Mouse (Mus musculus) forebrain, embryonic 13.5 days (tissue): Measurements from ENCODE around the gene Mecom. TPM values are rescaled to one million over a fixed set of nuclear protein-coding genes. Genes with fewer than 3 reads are reported as not detected.
"Not testable (repeated sequence)": the region's sequence is repeated elsewhere in the genome, so short reads cannot be mapped to it uniquely, and the experiment has no call there.

ENCODE experiments used
- ATAC-seq: fragments of 200-750 bp; cut with Nextera tagmentation; 2 replicates; pipeline ENCODE4 v1.8.0; 2017
- H3K27ac ChIP-seq: fragments of 300-500 bp; sonication (generic); 2 replicates; pipeline ENCODE4 v1.5.1; 2015; ENCODE audit warnings: inconsistent platforms, mild to moderate bottlenecking, moderate library complexity
- H3K27me3 ChIP-seq: fragments of 300-500 bp; sonication (generic); 2 replicates; pipeline ENCODE4 v1.6.1; 2015; ENCODE audit warnings: mild to moderate bottlenecking, inconsistent platforms
- H3K36me3 ChIP-seq: fragments of 300-500 bp; sonication (generic); 2 replicates; pipeline ENCODE4 v1.6.1; 2015; ENCODE audit warnings: mild to moderate bottlenecking, inconsistent platforms; ENCODE audit not compliant: poor library complexity, severe bottlenecking
- H3K4me1 ChIP-seq: fragments of 300-500 bp; sonication (generic); 2 replicates; pipeline ENCODE4 v1.6.1; 2015; ENCODE audit warnings: inconsistent platforms
- H3K4me2 ChIP-seq: fragments of 300-500 bp; sonication (generic); 2 replicates; pipeline ENCODE4 v1.6.1; 2015; ENCODE audit warnings: inconsistent platforms, mild to moderate bottlenecking, moderate library complexity
- H3K4me3 ChIP-seq: fragments of 300-500 bp; sonication (generic); 2 replicates; pipeline ENCODE4 v1.5.1; 2015; ENCODE audit warnings: mild to moderate bottlenecking, inconsistent platforms
- H3K9ac ChIP-seq: fragments of 300-500 bp; sonication (generic); 2 replicates; pipeline ENCODE4 v1.6.1; 2015; ENCODE audit warnings: mild to moderate bottlenecking, inconsistent platforms
- H3K9me3 ChIP-seq: fragments of 300-500 bp; sonication (generic); replicated peaks from 2 replicates; pipeline ENCODE4 v1.6.1; 2016; ENCODE audit warnings: inconsistent platforms
- WGBS: fragments of 180-500 bp; shearing (Covaris S2); methylation state at CpG from one replicate; pipeline ENCODE4 v1.1.7; 2015; 5-methylcytosine and 5-hydroxymethylcytosine counted together
- polyA plus RNA-seq: library from polyadenylated mRNA; unstranded; fragments of >200 nt; fragmentation: Nextera tagmentation; extraction: Ambion mirVana; gene quantifications from 2 replicates; pipeline ENCODE4 v1.2.1, GENCODE M21; 2015

Gene Mecom
- polyA plus RNA-seq, 1 experiment from 2014 or later = 3.7 TPM

DNA sequence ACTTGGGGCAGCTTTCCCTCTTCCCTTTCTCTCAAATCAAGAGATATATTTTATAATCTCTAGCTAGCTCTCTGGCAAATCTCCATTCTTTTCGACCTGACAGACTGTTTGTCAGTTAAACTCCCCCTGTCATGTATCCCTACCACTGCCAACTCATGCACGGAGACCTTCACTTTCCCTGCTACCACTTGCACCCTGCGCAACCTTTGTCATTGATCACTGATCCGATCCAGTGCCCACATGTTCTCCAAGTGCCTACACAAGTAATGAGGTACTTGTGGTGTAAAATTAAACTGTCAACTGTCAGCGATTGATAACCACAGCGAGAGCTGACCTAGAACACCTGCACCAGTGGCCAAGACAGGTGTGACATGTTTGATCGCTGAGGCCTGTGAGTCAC lies 95.3 kb downstream of the Mecom start:
- H3K4me3 ChIP-seq = no peak overlapping the region
- no peaks in the 10 kb centered on the region for H3K9me3 ChIP-seq
- no peaks in the 10 kb centered on the region for H3K4me1 ChIP-seq
- H3K36me3 ChIP-seq = no peaks in the 10 kb centered on the region
- no peak for ATAC-seq
- 85% methylated on average over 7 of the region's 7 CpGs for WGBS
- no peaks in the 10 kb centered on the region for H3K27me3 ChIP-seq
- H3K9ac ChIP-seq = no peak overlapping the region
- H3K4me2 ChIP-seq = no peak overlapping the region
- no peak overlapping the region for H3K27ac ChIP-seq

DNA sequence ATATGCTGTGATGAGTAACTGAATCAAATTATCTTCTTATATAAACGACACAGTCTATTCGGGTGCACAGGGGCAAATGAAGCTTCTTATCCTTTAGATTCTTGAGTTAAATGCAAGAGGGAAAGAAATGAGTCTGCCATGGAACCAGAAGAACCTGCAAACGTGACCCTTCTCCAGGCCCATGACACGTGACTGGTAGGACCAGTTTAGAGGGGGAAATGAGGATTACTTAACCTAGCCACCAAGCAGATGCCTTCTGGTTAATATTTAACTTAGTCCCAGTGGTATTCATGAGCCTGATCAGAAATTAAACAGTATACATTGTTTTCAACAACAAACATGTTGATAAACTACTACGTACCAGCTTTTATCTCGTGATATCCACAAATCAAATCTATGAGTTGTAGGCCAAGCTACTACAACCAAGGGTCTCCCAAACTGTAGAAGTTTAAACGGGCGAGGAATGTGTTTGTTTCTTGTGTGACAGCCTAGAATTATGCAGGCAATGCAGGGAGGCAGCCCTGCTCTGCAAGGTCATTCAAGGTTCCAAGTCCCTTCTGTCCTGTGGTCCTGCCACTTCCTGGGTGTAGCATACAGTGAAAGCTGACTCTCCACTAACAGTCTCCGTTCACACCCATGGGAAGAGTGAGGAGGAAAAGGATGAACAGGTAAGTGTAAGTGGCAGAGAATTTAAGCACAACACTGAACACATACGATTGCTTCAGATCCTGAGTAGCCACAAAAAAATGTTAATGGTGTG lies 97.4 kb downstream of the Mecom start:
- H3K27me3 ChIP-seq = no peaks in the 10 kb centered on the region
- no peaks in the 10 kb centered on the region for H3K4me1 ChIP-seq
- no peak for ATAC-seq
- WGBS = 84% methylated on average over 10 of the region's 10 CpGs
- H3K27ac ChIP-seq = no peak overlapping the region
- no peaks in the 10 kb centered on the region for H3K36me3 ChIP-seq
- H3K9ac ChIP-seq = no peak overlapping the region
- no peak overlapping the region for H3K4me3 ChIP-seq
- no peak overlapping the region for H3K4me2 ChIP-seq
- no peaks in the 10 kb centered on the region for H3K9me3 ChIP-seq

DNA sequence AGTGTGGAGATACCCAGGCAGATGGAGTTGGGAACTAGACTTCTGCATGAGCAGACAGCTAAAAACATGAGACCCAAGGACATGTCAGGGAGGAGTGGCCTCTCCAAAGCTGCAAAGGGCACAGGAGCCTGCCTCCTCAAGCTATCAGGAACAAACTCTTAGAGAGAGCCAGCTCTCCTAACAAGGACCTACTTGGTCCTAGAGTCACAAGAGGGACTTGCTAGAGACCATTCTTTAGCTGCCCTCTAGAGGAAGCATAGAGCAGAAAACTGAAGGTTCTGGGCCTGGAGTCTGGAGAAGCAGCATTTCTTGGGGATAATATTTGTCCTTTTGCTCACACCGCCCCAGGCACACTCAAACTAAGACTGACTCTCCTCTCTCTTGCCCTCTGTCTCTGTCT lies 99.2 kb downstream of the Mecom start:
- H3K9ac ChIP-seq = no peak overlapping the region
- no peaks in the 10 kb centered on the region for H3K27me3 ChIP-seq
- no peaks in the 10 kb centered on the region for H3K4me1 ChIP-seq
- H3K9me3 ChIP-seq = no peaks in the 10 kb centered on the region
- H3K36me3 ChIP-seq = no peaks in the 10 kb centered on the region
- ATAC-seq = no peak
- H3K4me2 ChIP-seq = no peak overlapping the region
- 82% methylated on average over 1 of the region's 1 CpGs for WGBS
- H3K4me3 ChIP-seq = no peak overlapping the region
- no peak overlapping the region for H3K27ac ChIP-seq

DNA sequence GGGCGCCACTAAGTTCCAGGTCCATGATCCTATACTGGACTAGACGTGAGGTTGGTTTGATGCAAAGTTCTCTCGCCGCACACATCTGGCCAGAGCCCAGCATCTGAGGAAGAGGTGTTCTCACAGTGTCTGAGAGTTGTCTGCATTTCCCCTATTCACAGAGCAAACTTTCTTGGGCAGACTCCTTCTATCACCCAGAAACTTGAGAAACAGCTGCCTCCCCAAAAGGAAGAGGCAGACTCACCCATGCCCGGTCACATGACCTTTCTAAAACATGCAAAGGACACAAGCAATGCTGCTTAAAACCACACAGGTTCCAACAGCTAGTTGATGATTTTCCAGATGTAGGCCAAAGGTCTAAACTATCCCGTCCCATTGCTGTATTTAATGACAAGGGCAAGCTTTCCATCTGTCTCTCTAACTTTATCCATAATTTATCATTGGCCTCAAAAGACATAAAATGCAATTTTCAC lies 101.8 kb downstream of the Mecom start:
- no peak for ATAC-seq
- WGBS = 93% methylated on average over 6 of the region's 6 CpGs
- no peaks in the 10 kb centered on the region for H3K4me1 ChIP-seq
- no peak overlapping the region for H3K27ac ChIP-seq
- H3K27me3 ChIP-seq = no peaks in the 10 kb centered on the region
- no peak overlapping the region for H3K9ac ChIP-seq
- H3K4me3 ChIP-seq = no peak overlapping the region
- H3K36me3 ChIP-seq = no peaks in the 10 kb centered on the region
- no peak overlapping the region for H3K4me2 ChIP-seq
- no peaks in the 10 kb centered on the region for H3K9me3 ChIP-seq

DNA sequence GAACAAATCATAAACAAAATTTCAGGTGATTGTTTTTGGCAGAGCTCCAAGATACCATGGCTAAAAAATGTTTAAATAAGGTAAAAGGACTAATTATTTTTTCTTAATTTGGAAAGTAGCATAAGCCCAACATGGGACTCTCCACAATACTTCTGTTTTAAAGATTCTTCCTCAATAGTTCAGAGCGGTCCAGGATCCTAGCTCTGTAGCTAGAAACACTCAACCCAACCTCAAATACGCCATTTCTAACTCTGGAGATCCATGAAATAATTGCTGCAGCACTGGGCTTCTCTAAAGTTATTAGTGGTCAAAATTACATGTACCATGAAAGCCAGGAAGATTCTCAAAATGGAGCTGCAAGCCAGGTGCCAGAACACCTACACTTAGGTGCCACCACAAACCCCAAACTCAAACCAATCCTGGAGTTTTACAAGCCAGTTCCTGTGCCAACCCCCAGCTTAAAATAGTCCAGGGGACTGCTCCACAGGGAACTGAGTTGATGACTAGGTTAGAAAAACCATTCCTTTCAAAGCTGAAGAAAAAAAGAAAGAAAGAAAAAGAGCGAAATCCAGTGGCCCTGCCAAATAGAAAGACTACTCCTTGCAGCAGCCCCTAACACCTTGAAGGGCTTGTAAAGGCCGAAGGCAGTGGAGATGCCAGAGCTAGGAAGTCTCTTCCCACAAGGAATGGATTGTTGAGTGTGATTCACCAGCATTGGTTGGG lies 102.4 kb downstream of the Mecom start:
- Histone ChIP-seq H3K27me3 (no peaks in the 10 kb centered on the region), H3K9me3 (no peaks in the 10 kb centered on the region), H3K4me3 (no peak overlapping the region), H3K27ac (no peak overlapping the region), H3K36me3 (no peaks in the 10 kb centered on the region), H3K4me2 (no peak overlapping the region), H3K4me1 (no peaks in the 10 kb centered on the region), H3K9ac (no peak overlapping the region)
- 85% methylated on average over 4 of the region's 4 CpGs for WGBS
- no peak for ATAC-seq

DNA sequence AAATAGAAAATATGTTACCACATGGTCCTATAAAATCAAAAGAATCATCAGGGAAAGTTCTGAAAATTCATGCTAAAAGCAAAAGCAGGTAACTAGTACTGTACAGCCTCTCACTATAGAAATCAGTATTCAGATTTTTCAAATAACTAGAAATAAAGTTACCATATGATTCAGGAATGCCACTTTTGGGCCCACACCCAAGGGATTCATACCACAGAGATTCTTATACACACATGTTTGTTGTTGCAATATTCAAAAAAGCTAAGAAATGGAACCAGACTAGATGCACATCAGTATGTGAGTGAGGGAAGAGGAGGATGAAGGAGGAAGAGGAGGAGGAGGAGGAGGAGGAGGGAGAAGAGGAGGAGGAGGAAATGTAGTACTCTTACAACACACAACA lies 106.2 kb downstream of the Mecom start:
- no peak overlapping the region for H3K4me2 ChIP-seq
- H3K36me3 ChIP-seq = no peaks in the 10 kb centered on the region
- H3K27ac ChIP-seq = no peak overlapping the region
- H3K9ac ChIP-seq = no peak overlapping the region
- no peak overlapping the region for H3K4me3 ChIP-seq
- H3K27me3 ChIP-seq = no peaks in the 10 kb centered on the region
- ATAC-seq = no peak
- no peaks in the 10 kb centered on the region for H3K9me3 ChIP-seq
- H3K4me1 ChIP-seq = no peaks in the 10 kb centered on the region

DNA sequence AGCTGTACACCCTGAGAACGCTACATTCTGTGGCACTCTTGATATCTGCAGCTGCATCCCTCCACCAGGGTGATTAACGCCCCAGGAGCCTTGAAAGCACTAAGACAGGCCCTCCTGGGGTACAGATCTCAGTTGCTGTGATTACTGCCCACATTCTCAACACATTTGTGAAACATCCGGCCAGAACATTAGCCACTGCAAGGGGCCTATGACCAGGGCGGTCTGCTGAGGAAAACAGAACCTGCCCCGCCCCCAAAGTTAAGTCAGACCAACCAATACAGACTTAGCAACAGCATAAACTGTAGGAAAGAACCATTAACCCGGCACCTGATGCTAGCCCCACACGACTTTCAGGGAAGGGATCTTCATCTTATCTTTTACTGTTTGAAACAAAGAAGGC lies 109.8 kb downstream of the Mecom start:
- H3K4me3 ChIP-seq = no peak overlapping the region
- ATAC-seq = no peak
- H3K4me1 ChIP-seq = no peaks in the 10 kb centered on the region
- H3K4me2 ChIP-seq = no peak overlapping the region
- H3K27me3 ChIP-seq = no peaks in the 10 kb centered on the region
- 48% methylated on average over 7 of the region's 7 CpGs for WGBS
- H3K9me3 ChIP-seq = no peaks in the 10 kb centered on the region
- H3K27ac ChIP-seq = no peak overlapping the region
- H3K36me3 ChIP-seq = no peaks in the 10 kb centered on the region
- no peak overlapping the region for H3K9ac ChIP-seq

DNA sequence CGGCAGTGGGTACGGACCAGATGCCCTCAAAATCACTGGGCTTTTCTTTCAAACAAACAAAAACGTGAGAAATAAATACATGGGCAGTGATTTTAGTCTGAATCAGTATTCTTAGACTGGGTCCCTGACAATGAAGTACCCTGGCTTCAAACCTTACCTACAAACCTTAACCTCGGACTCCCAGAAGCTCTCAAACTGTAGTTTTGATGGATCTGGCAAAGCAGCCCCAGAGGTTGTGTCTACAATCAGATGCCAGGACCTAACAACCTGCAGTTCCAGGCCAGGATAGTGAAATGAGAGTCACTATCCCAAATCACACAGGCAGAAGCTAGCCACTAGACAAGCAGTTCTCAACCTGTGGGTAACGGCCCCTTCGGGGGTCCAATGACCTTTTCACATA lies 111.2 kb downstream of the Mecom start:
- no peaks in the 10 kb centered on the region for H3K27me3 ChIP-seq
- 69% methylated on average over 6 of the region's 6 CpGs for WGBS
- no peak overlapping the region for H3K9ac ChIP-seq
- no peaks in the 10 kb centered on the region for H3K4me1 ChIP-seq
- no peak for ATAC-seq
- no peak overlapping the region for H3K4me2 ChIP-seq
- no peak overlapping the region for H3K27ac ChIP-seq
- H3K4me3 ChIP-seq = no peak overlapping the region
- no peaks in the 10 kb centered on the region for H3K9me3 ChIP-seq
- H3K36me3 ChIP-seq = no peaks in the 10 kb centered on the region

DNA sequence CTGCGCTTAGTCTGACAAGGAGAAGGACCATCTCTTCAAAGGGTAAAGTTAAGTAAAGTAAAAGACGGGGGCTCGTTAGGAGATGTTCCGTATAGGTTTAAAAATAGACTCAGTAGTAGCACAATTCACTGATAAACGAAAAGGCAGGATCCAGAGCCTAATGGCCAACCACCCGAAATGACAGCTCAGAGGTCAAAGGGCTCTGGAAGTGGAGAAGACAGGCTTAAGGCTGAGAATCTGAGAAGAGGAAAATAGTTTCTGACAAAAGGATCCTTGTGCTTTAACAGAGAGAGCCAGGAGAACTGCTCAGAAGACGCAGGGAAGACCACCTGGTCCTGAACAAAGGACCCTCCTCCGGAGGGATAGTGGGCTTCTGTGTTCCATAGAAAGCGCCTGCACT lies 111.7 kb downstream of the Mecom start:
- Histone ChIP-seq H3K4me3 (no peak overlapping the region), H3K4me1 (no peaks in the 10 kb centered on the region), H3K27ac (no peak overlapping the region), H3K36me3 (no peaks in the 10 kb centered on the region), H3K27me3 (no peaks in the 10 kb centered on the region), H3K9ac (no peak overlapping the region), H3K9me3 (no peaks in the 10 kb centered on the region), H3K4me2 (no peak overlapping the region)
- no peak for ATAC-seq
- WGBS = 32% methylated on average over 9 of the region's 9 CpGs

DNA sequence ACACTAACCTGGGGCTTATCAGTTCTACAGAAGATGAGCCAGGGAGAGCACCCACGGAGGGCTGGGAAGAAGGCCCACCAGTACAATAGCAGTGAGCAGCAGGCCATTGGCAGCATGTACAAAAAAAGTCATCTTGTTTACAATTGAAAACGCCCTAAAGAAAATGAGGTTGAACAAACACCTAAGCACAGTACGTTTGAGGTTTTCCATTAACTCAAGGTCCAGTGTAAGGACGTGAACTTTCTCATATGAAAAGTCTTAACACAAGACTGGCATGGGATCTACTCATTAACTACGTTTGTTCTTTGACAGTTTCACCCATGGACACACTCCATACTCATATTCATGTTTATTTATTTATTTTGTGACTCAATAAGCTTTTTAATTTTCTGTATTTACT lies 118.9 kb downstream of the Mecom start:
- H3K9ac ChIP-seq = no peak overlapping the region

DNA sequence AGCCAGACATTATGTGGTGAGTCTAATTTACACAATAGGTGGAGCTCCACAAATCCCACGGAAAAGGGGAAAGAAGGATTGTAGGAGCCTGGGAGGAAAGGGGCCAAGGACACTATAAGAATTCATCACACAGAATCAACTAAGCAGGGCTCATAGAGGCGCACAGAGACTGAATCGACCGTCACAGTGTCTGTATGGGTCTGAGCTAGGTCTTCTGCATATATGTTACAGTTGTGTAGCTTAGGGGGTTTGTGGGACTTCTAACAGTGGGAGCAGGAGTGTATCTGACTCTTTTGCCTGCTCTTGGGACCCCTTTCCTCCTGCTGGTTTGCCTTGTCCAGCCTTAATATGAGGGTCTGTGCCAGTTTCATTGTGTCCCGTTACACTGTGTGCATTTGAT lies 123.8 kb downstream of the Mecom start:
- ATAC-seq = no peak
- WGBS = 93% methylated on average over 5 of the region's 5 CpGs
- H3K9ac ChIP-seq = no peak overlapping the region

More for the DNA sequence above, 118.9 kb downstream of the Mecom start:
- no peak overlapping the region for H3K27ac ChIP-seq
- peaks cover 4% of the 10 kb centered on the region; the same call in 1 of the 2 replicates for H3K9me3 ChIP-seq
- no peaks in the 10 kb centered on the region for H3K36me3 ChIP-seq
- no peak overlapping the region for H3K4me3 ChIP-seq
- H3K27me3 ChIP-seq = no peaks in the 10 kb centered on the region
- WGBS = 78% methylated on average over 5 of the region's 5 CpGs
- H3K4me1 ChIP-seq = no peaks in the 10 kb centered on the region
- H3K4me2 ChIP-seq = no peak overlapping the region
- no peak for ATAC-seq

DNA sequence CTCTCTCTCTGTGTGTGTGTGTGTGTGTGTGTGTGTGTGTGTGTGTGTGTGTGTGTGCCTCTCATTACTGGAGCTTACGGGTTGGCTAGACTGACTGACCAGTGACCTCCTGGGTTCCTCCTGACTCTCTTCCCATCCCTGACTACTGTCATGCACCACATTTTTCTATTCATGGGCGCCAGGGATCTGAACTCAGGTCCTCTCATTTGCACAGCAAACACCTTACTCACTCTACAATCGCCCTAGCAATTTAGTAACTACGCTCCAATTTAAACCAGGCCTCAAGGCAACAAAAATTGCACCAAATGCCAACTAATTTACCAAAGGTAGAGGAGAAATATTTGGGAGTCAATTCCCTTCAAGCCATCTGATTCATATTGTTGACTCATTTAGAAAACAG lies 125.9 kb downstream of the Mecom start:
- not testable (repeated sequence) for H3K36me3 ChIP-seq, H3K4me3 ChIP-seq, H3K4me2 ChIP-seq, ATAC-seq, H3K27me3 ChIP-seq, H3K9me3 ChIP-seq, H3K9ac ChIP-seq, H3K27ac ChIP-seq
- 99% methylated on average over 4 of the region's 4 CpGs for WGBS
- peaks cover 11% of the 10 kb centered on the region for H3K4me1 ChIP-seq

More for the DNA sequence above, 123.8 kb downstream of the Mecom start:
- Histone ChIP-seq H3K27me3 (no peaks in the 10 kb centered on the region), H3K4me3 (no peak overlapping the region), H3K9me3 (peaks cover 5% of the 10 kb centered on the region; the same call in 1 of the 2 replicates), H3K27ac (no peak overlapping the region), H3K4me2 (no peak overlapping the region), H3K36me3 (no peaks in the 10 kb centered on the region), H3K4me1 (no peaks in the 10 kb centered on the region)
